Mouse (Mus musculus) kidney, postnatal 36 days (tissue): Measurements from ENCODE around the gene Cbfa2t2.
A peak's percentile ranks its signal among the peaks of the same experiment; 100 is the strongest.

Experiments
- DNase-seq, 2 experiments: peaks; one replicate each; pipeline ENCODE4 v3.0.0; 2021 to 2022; ENCODE audit warnings: mixed read lengths in 2 of 2

The Cbfa2t2 gene

GRCm38 (mm10) chr2:154426188-154426904 is 9.9 kb upstream of the Cbfa2t2 start:
- DNase-seq = no peak

GRCm38 (mm10) chr2:154426905-154427852 is 9.1 kb upstream of the Cbfa2t2 start:
- no peak for DNase-seq

- peak; percentile 78 to 88 for DNase-seq
Observed at GRCm38 (mm10) chr2:154427853-154428360, 8.4 kb upstream of the Cbfa2t2 start.

- no peak for DNase-seq
Observed at GRCm38 (mm10) chr2:154430566-154430965, 5.7 kb upstream of the Cbfa2t2 start.

GRCm38 (mm10) chr2:154432696-154433095 is 3.6 kb upstream of the Cbfa2t2 start:
- DNase-seq = peak; percentile 32 to 41

GRCm38 (mm10) chr2:154433391-154433790 is 2.9 kb upstream of the Cbfa2t2 start:
- peak; percentile 78 to 82 for DNase-seq

GRCm38 (mm10) chr2:154434690-154435089 is 1.6 kb upstream of the Cbfa2t2 start:
- no peak for DNase-seq

- DNase-seq = peak; percentile 99
Observed at GRCm38 (mm10) chr2:154436076-154436457, 214 bp upstream of the Cbfa2t2 start.

GRCm38 (mm10) chr2:154437191-154437527 is 878 bp downstream of the Cbfa2t2 start:
- no peak for DNase-seq

- DNase-seq = no peak
Observed at GRCm38 (mm10) chr2:154440453-154440852, 4.2 kb downstream of the Cbfa2t2 start.

- no peak for DNase-seq
Observed at GRCm38 (mm10) chr2:154447821-154448220, 11.5 kb downstream of the Cbfa2t2 start.

- DNase-seq = no peak
Observed at GRCm38 (mm10) chr2:154448633-154449032, 12.4 kb downstream of the Cbfa2t2 start.

GRCm38 (mm10) chr2:154452951-154453350 is 16.7 kb downstream of the Cbfa2t2 start:
- DNase-seq = no peak

GRCm38 (mm10) chr2:154454099-154454498 is 17.8 kb downstream of the Cbfa2t2 start:
- DNase-seq = no peak

GRCm38 (mm10) chr2:154454605-154455004 is 18.3 kb downstream of the Cbfa2t2 start:
- DNase-seq = peak; percentile 15 to 23

GRCm38 (mm10) chr2:154455776-154456175 is 19.5 kb downstream of the Cbfa2t2 start:
- DNase-seq = peak; percentile 16 to 48

GRCm38 (mm10) chr2:154456621-154457020 is 20.3 kb downstream of the Cbfa2t2 start:
- DNase-seq = no peak

- DNase-seq = no peak
Observed at GRCm38 (mm10) chr2:154459262-154459661, 23.0 kb downstream of the Cbfa2t2 start.

GRCm38 (mm10) chr2:154459851-154460250 is 23.6 kb downstream of the Cbfa2t2 start:
- DNase-seq = peak; percentile 79 to 87

GRCm38 (mm10) chr2:154463621-154464198 is 27.4 kb downstream of the Cbfa2t2 start:
- DNase-seq = no peak

GRCm38 (mm10) chr2:154465914-154466335 is 29.6 kb downstream of the Cbfa2t2 start:
- no peak for DNase-seq

- DNase-seq = no peak
Observed at GRCm38 (mm10) chr2:154467139-154467538, 30.9 kb downstream of the Cbfa2t2 start.
